Mouse (Mus musculus): ENCODE measurements around the gene Pde1c. TPM values are rescaled to one million over a fixed set of nuclear protein-coding genes. Genes with fewer than 3 reads are reported as not detected.

Pde1c gene
- total and polyA plus RNA-seq, 2 experiments: 0.37 TPM; not detected in 1

DNA sequence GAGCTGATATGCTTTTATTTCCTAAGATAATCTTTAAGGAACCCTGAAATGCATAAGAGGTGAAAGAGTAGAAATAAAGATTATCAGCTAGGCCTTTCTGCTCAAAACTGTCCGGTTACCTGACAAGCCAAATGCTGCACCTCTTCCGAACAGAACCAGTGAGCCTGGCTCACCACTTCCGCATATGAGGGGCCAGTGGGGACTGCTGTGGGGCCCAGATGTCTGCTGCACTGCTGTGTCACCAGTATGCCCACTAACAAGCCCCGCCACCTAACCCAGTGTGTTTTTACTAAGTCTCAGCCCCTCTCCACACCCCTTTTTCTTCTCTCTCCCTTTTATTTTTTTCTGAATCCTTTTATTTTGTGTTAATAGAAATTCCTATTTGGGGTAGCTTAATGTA is 17.9 kb downstream of the Pde1c start:
- WGBS: 89% methylated on average over 4 of the region's 4 CpGs
- no peak overlapping the region for H3K9ac ChIP-seq (ENCODE audit: low read depth, low read length)
- no peaks in the 10 kb centered on the region for H3K4me1 ChIP-seq (ENCODE audit: control insufficient read depth, insufficient read depth, low read length)
- H3K36me3 ChIP-seq (ENCODE audit: control insufficient read depth, insufficient read depth, low read length): no peaks in the 10 kb centered on the region
- H3K79me2 ChIP-seq (ENCODE audit: control insufficient read depth, insufficient read depth, low read length): no peaks in the 10 kb centered on the region
- H3K27me3 ChIP-seq (ENCODE audit: control insufficient read depth, insufficient read depth, low read length): no peaks in the 10 kb centered on the region
- no peak overlapping the region for H3K4me3 ChIP-seq (ENCODE audit: insufficient read depth, low read depth, low read length)
- no peak for TF ChIP-seq CTCF (IDR thresholded peaks at IDR 0.05; ENCODE audit: low read depth, low read length)
- TF ChIP-seq POLR2A (IDR thresholded peaks at IDR 0.05; ENCODE audit: extremely low read depth, insufficient read depth, low read length): no peak
- no peak overlapping the region for H3K27ac ChIP-seq (replicated peaks; ENCODE audit: insufficient read depth, low read depth, low read length)
- no peak for DNase-seq (ENCODE audit: extremely low read depth, low read depth, low spot score)

DNA sequence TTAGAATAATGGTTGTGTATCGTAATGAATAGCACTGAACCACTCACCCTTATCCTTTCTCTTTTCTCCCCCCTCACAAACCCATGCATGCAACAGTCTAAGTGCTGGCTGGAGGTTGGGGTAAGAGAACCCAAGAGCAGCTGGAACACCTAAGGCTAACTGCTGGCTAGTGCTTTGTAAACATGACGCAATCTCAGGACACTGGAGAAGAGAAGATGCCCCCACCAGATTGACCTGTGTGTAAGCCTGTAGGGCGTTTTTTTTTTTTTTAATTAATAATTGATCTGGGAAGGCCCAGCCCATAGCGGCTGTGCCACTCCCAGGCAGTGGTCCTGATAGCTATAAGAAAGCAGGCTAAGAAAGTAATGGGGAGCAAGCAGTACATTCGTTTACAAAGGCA is 28.7 kb downstream of the Pde1c start:
- no peak for TF ChIP-seq CTCF (IDR thresholded peaks at IDR 0.05; ENCODE audit: low read depth, low read length)
- TF ChIP-seq POLR2A (IDR thresholded peaks at IDR 0.05; ENCODE audit: extremely low read depth, insufficient read depth, low read length): no peak
- H3K27ac ChIP-seq (replicated peaks; ENCODE audit: insufficient read depth, low read depth, low read length): no peak overlapping the region
- H3K27me3 ChIP-seq (ENCODE audit: control insufficient read depth, insufficient read depth, low read length): no peaks in the 10 kb centered on the region
- H3K79me2 ChIP-seq (ENCODE audit: control insufficient read depth, insufficient read depth, low read length): no peaks in the 10 kb centered on the region
- WGBS: 24% methylated on average over 5 of the region's 5 CpGs
- no peak overlapping the region for H3K9ac ChIP-seq (ENCODE audit: low read depth, low read length)
- 0 out of 2 replicates have a peak, but pooled peaks cover 1% of the 10 kb centered on the region for H3K4me1 ChIP-seq (ENCODE audit: control insufficient read depth, insufficient read depth, low read length)
- peak; percentile 87 for DNase-seq (ENCODE audit: extremely low read depth, low read depth, low spot score)
- H3K4me3 ChIP-seq (ENCODE audit: insufficient read depth, low read depth, low read length): no peak overlapping the region
- H3K36me3 ChIP-seq (ENCODE audit: control insufficient read depth, insufficient read depth, low read length): no peaks in the 10 kb centered on the region

DNA sequence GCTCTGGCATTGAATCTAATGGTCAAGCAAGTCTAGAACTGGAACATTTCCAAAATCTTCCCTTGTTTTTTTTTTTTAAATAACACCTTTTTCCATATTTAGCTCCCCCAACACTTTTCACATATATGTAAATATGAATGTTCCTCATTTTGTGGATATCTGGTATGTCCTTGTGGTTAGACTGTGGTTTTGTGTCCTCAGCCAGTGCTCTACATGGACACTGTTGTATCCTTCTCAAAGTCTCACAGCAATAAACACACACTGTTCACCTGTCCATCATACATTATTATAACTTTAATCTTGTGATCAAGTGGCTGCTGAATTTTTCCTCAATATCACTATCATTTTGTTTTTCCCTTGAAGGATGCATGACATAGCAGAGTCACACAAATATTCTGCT is 34.2 kb downstream of the Pde1c start:
- Histone ChIP-seq H3K27me3 (ENCODE audit: control insufficient read depth, insufficient read depth, low read length) (no peaks in the 10 kb centered on the region), H3K4me1 (ENCODE audit: control insufficient read depth, insufficient read depth, low read length) (no peaks in the 10 kb centered on the region), H3K4me3 (ENCODE audit: insufficient read depth, low read depth, low read length) (no peak overlapping the region), H3K36me3 (ENCODE audit: control insufficient read depth, insufficient read depth, low read length) (no peaks in the 10 kb centered on the region), H3K27ac (replicated peaks; ENCODE audit: insufficient read depth, low read depth, low read length) (no peak overlapping the region), H3K79me2 (ENCODE audit: control insufficient read depth, insufficient read depth, low read length) (no peaks in the 10 kb centered on the region), H3K9ac (ENCODE audit: low read depth, low read length) (no peak overlapping the region)
- DNase-seq (ENCODE audit: extremely low read depth, low read depth, low spot score): no peak
- TF ChIP-seq POLR2A (IDR thresholded peaks at IDR 0.05; ENCODE audit: extremely low read depth, insufficient read depth, low read length) (no peak), CTCF (IDR thresholded peaks at IDR 0.05; ENCODE audit: low read depth, low read length) (no peak)

DNA sequence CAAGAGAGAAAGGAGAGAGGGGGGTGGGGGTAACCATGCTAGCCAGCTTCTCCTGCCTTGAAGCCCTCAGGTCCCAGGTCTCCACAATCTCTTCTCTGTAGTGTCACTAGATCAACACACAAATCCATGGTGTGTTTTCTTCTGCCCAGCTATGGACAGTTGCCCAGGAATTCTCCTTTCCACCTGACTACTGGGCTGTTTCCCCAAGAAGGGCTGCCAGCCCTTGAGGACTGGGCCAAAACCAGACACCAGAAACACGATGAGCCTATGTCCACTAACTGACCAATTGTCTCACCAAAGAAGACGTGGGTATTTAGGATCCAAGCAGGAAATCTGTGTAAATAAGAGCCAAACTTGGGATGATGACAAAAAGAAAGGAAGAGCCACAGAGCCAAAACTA is 36.6 kb downstream of the Pde1c start:
- Histone ChIP-seq H3K4me3 (ENCODE audit: insufficient read depth, low read depth, low read length) (no peak overlapping the region), H3K4me1 (ENCODE audit: control insufficient read depth, insufficient read depth, low read length) (no peaks in the 10 kb centered on the region), H3K9ac (ENCODE audit: low read depth, low read length) (no peak overlapping the region), H3K27me3 (ENCODE audit: control insufficient read depth, insufficient read depth, low read length) (no peaks in the 10 kb centered on the region), H3K27ac (replicated peaks; ENCODE audit: insufficient read depth, low read depth, low read length) (no peak overlapping the region), H3K36me3 (ENCODE audit: control insufficient read depth, insufficient read depth, low read length) (no peaks in the 10 kb centered on the region), H3K79me2 (ENCODE audit: control insufficient read depth, insufficient read depth, low read length) (no peaks in the 10 kb centered on the region)
- DNase-seq (ENCODE audit: extremely low read depth, low read depth, low spot score): no peak
- 82% methylated on average over 2 of the region's 2 CpGs for WGBS
- TF ChIP-seq CTCF (IDR thresholded peaks at IDR 0.05; ENCODE audit: low read depth, low read length) (no peak), POLR2A (IDR thresholded peaks at IDR 0.05; ENCODE audit: extremely low read depth, insufficient read depth, low read length) (no peak)

DNA sequence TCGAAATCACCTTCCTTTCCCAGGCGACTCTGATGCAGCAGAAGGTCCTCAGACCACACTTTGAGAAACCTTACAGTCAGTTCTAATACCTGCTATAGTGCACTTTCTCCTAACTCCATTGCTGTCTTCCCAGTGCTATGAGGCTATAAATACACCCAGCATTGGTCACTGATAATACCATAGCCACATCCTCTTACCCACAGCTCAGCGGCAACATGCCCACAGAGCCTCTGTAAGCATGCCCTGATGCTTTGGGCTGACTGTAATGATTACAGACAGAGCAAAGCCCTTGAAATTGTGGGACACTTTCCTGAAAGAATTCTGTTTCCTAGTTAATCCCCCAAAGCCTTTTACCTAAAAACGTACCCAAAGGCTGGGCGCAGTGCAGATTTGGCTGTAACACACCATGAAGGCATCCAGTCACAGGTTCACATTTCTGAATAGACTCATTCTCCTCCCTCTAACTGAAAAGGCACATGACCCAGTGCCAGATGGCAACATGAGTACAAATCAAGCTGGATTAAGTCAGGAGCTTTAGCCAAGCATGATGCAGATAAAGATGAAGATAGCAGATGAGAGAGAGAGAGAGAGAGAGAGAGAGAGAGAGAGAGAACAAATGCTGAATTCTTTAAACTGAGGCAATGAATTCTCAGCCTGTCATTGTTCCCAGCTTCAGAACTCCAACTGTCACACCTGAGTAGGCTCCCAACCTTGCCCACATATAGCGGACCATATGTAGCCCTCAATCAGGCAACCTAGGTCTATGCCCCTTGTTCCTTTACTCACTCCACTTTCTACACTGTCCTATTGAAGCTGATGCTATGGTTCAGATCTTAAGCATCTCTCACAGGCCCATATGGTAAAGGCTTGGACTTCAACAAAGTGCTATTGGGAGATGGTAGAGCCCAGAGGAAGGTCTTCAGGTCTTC is 44.7 kb downstream of the Pde1c start:
- Histone ChIP-seq H3K4me1 (ENCODE audit: control insufficient read depth, insufficient read depth, low read length) (no peaks in the 10 kb centered on the region), H3K36me3 (ENCODE audit: control insufficient read depth, insufficient read depth, low read length) (no peaks in the 10 kb centered on the region), H3K9ac (ENCODE audit: low read depth, low read length) (no peak overlapping the region), H3K4me3 (ENCODE audit: insufficient read depth, low read depth, low read length) (no peak overlapping the region), H3K27ac (replicated peaks; ENCODE audit: insufficient read depth, low read depth, low read length) (no peak overlapping the region), H3K79me2 (ENCODE audit: control insufficient read depth, insufficient read depth, low read length) (no peaks in the 10 kb centered on the region), H3K27me3 (ENCODE audit: control insufficient read depth, insufficient read depth, low read length) (no peaks in the 10 kb centered on the region)
- no peak for DNase-seq (ENCODE audit: extremely low read depth, low read depth, low spot score)
- TF ChIP-seq CTCF (IDR thresholded peaks at IDR 0.05; ENCODE audit: low read depth, low read length): no peak
- no peak for TF ChIP-seq POLR2A (IDR thresholded peaks at IDR 0.05; ENCODE audit: extremely low read depth, insufficient read depth, low read length)
- WGBS: 97% methylated on average over 6 of the region's 6 CpGs

DNA sequence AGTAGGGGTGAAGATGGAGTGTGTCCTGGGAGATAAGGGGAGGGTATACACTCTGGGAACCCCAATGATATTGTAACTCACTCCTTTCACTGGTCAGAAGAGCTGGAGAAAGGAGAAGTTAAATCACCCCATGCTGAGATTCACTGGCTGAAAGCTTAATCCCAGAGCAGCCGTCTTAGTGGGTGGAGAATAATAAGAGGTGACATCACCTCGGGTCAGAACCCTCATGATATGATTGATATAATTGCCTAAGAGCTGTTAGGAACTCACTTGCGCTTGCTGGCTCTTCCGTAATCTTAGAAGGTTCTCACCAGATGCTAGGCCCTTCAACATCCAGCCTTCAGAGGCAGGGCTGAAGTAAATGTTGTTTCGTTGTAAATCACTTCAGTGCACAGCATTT is 79.7 kb downstream of the Pde1c start:
- TF ChIP-seq CTCF (IDR thresholded peaks at IDR 0.05; ENCODE audit: low read depth, low read length) (no peak), POLR2A (IDR thresholded peaks at IDR 0.05; ENCODE audit: extremely low read depth, insufficient read depth, low read length) (no peak)
- no peak for DNase-seq (ENCODE audit: extremely low read depth, low read depth, low spot score)
- no peaks in the 10 kb centered on the region for H3K79me2 ChIP-seq (ENCODE audit: control insufficient read depth, insufficient read depth, low read length)
- no peak overlapping the region for H3K9ac ChIP-seq (ENCODE audit: low read depth, low read length)
- no peaks in the 10 kb centered on the region for H3K36me3 ChIP-seq (ENCODE audit: control insufficient read depth, insufficient read depth, low read length)
- 79% methylated on average over 5 of the region's 5 CpGs for WGBS
- no peak overlapping the region for H3K27ac ChIP-seq (replicated peaks; ENCODE audit: insufficient read depth, low read depth, low read length)
- peaks cover 5% of the 10 kb centered on the region for H3K4me1 ChIP-seq (ENCODE audit: control insufficient read depth, insufficient read depth, low read length)
- H3K27me3 ChIP-seq (ENCODE audit: control insufficient read depth, insufficient read depth, low read length): no peaks in the 10 kb centered on the region; the same call in 1 of the 2 replicates
- H3K4me3 ChIP-seq (ENCODE audit: insufficient read depth, low read depth, low read length): no peak overlapping the region
